Mouse (Mus musculus) bone marrow macrophage, adult 2 months (primary cell): ENCODE measurements at regions not wholly inside any gene's neighbourhood (a gene's known extent, or its start where the extent isn't known, plus 50 kb on each side); places are given as distances from the start of the nearest gene placed in this dataset.

Experiments used
- H3K27ac ChIP-seq: 2 replicates; pipeline ENCODE4 v1.5.1; 2012; ENCODE audit warnings: low read depth, low read length; ENCODE audit not compliant: insufficient read depth
- H3K4me1 ChIP-seq: 2 replicates; pipeline ENCODE4 v1.6.1; 2012; ENCODE audit warnings: low read length; ENCODE audit not compliant: control insufficient read depth, insufficient read depth
- H3K4me3 ChIP-seq: 2 replicates; pipeline ENCODE4 v1.5.1; 2012; ENCODE audit warnings: mild to moderate bottlenecking, low read length, moderate library complexity; ENCODE audit not compliant: insufficient read depth
- CTCF ChIP-seq: IDR thresholded peaks from 2 replicates; pipeline ENCODE4 v1.5.1; 2012; ENCODE audit warnings: low read depth, mild to moderate bottlenecking, low read length, moderate library complexity
- POLR2A ChIP-seq: IDR thresholded peaks from 2 replicates; pipeline ENCODE4 v1.6.1; 2012; ENCODE audit warnings: mild to moderate bottlenecking, low read depth, low read length, borderline replicate concordance

- H3K27ac ChIP-seq: no peak overlapping the region
- H3K4me1 ChIP-seq: no peaks in the 10 kb centered on the region
- H3K4me3 ChIP-seq: no peak overlapping the region
- no peak for TF ChIP-seq POLR2A
- TF ChIP-seq CTCF: no peak
Observed at GRCm38 (mm10) chr15:52480834-52481233, 1403.9 kb upstream of the Gm7489 start.

- no peak overlapping the region for H3K27ac ChIP-seq
- no peak overlapping the region for H3K4me3 ChIP-seq
- TF ChIP-seq CTCF (no peak), POLR2A (no peak)
- H3K4me1 ChIP-seq: no peaks in the 10 kb centered on the region
Observed at GRCm38 (mm10) chr15:52483598-52484165, 1401.0 kb upstream of the Gm7489 start.

GRCm38 (mm10) chr15:52484276-52484675 is 1400.4 kb upstream of the Gm7489 start:
- H3K27ac ChIP-seq: no peak overlapping the region
- H3K4me3 ChIP-seq: no peak overlapping the region
- no peaks in the 10 kb centered on the region for H3K4me1 ChIP-seq
- TF ChIP-seq CTCF (no peak), POLR2A (no peak)

GRCm38 (mm10) chr15:52505278-52505831 is 1379.4 kb upstream of the Gm7489 start:
- H3K4me1 ChIP-seq: no peaks in the 10 kb centered on the region
- H3K4me3 ChIP-seq: no peak overlapping the region
- TF ChIP-seq POLR2A (no peak), CTCF (no peak)
- H3K27ac ChIP-seq: no peak overlapping the region

GRCm38 (mm10) chr15:52506930-52507329 is 1377.8 kb upstream of the Gm7489 start:
- H3K4me3 ChIP-seq: no peak overlapping the region
- TF ChIP-seq CTCF: peak; percentile 50
- no peak for TF ChIP-seq POLR2A
- no peaks in the 10 kb centered on the region for H3K4me1 ChIP-seq
- no peak overlapping the region for H3K27ac ChIP-seq

GRCm38 (mm10) chr15:52508609-52509008 is 1376.1 kb upstream of the Gm7489 start:
- no peaks in the 10 kb centered on the region for H3K4me1 ChIP-seq
- H3K27ac ChIP-seq: no peak overlapping the region
- TF ChIP-seq POLR2A (no peak), CTCF (no peak)
- no peak overlapping the region for H3K4me3 ChIP-seq

- Histone ChIP-seq H3K4me1 (no peaks in the 10 kb centered on the region), H3K27ac (no peak overlapping the region), H3K4me3 (no peak overlapping the region)
- no peak for TF ChIP-seq POLR2A
- TF ChIP-seq CTCF: no peak
Observed at GRCm38 (mm10) chr15:52510137-52510536, 1374.6 kb upstream of the Gm7489 start.

GRCm38 (mm10) chr15:52536594-52536993 is 1348.1 kb upstream of the Gm7489 start:
- TF ChIP-seq CTCF (no peak), POLR2A (no peak)
- no peak overlapping the region for H3K27ac ChIP-seq
- H3K4me3 ChIP-seq: no peak overlapping the region
- H3K4me1 ChIP-seq: no peaks in the 10 kb centered on the region

- TF ChIP-seq CTCF (no peak), POLR2A (no peak)
- H3K27ac ChIP-seq: no peak overlapping the region
- no peaks in the 10 kb centered on the region for H3K4me1 ChIP-seq
- H3K4me3 ChIP-seq: no peak overlapping the region
Observed at GRCm38 (mm10) chr15:52558682-52559081, 1326.0 kb upstream of the Gm7489 start.

- no peak for TF ChIP-seq POLR2A
- no peak for TF ChIP-seq CTCF
- Histone ChIP-seq H3K27ac (no peak overlapping the region), H3K4me1 (no peaks in the 10 kb centered on the region), H3K4me3 (no peak overlapping the region)
Observed at GRCm38 (mm10) chr15:52564078-52564477, 1320.6 kb upstream of the Gm7489 start.
